Mouse (Mus musculus) Patski (cell line): ENCODE measurements around the gene Upf3b. TPM values are rescaled to one million over a fixed set of nuclear protein-coding genes. Genes with fewer than 3 reads are reported as not detected.

ENCODE experiments used
- ATAC-seq: fragments of 100-300 bp; one replicate; pipeline ENCODE4 v1.8.0; 2021
- CTCF ChIA-PET: fragments of 350-600 bp; sonication (Branson Sonifier 250); formaldehyde crosslinking; loops from one replicate; lab custom pipeline; 2022; ENCODE audit warnings: inconsistent platforms; lab: Charles Lee
- POLR2A ChIA-PET: fragments of 350-600 bp; sonication (Branson Sonifier 250); formaldehyde crosslinking; loops from one replicate; lab custom pipeline; 2022; ENCODE audit warnings: antibody characterized with exemption, inconsistent platforms; lab: Charles Lee
- DNase-seq: peaks from one replicate; pipeline ENCODE4 v3.0.0-alpha.2; 2011; ENCODE audit warnings: low read depth, low spot score
- H3K27me3 ChIP-seq: fragments of 371-371 bp; one replicate; pipeline ENCODE4 v1.5.1; 2021
- CTCF ChIP-seq: fragments of 100-300 bp; IDR thresholded peaks from one replicate; pipeline ENCODE4 v1.5.1; 2021
- in situ Hi-C: fragments of 300-500 bp; cut with MboI; formaldehyde crosslinking; loops from 3 replicates; pipeline ENCODE4 v1.11.1; 2018; ENCODE audit warnings: low pct_unique_long_range_greater_than_20kb, mixed read lengths
- polyA plus RNA-seq: library from polyadenylated mRNA; unstranded; gene quantifications from one replicate; pipeline ENCODE4 v1.2.3, GENCODE M21; 2021

Gene Upf3b
- polyA plus RNA-seq, 1 experiment from 2014 or later: 36.6 TPM

GRCm38 (mm10) chrX:37109526-37110192, 463 bp downstream of the Upf3b start:
- ATAC-seq (peak; percentile 82), DNase-seq (no peak)
- peaks cover 12% of the 10 kb centered on the region for H3K27me3 ChIP-seq
- ChIA-PET POLR2A (interaction anchor here (0.7 to 1.0 kb wide), 2 partner anchors 11 to 245 kb away, joined by 3 read pairs; no protein-coding TSS in a partner anchor), CTCF (interaction anchor here (0.9 kb wide), 1 partner anchor 10 kb away, joined by 4 read pairs; no protein-coding TSS in a partner anchor)
- no peak for TF ChIP-seq CTCF
- in situ Hi-C loops: no loop called here

GRCm38 (mm10) chrX:37103826-37104225, 6.3 kb downstream of the Upf3b start:
- CTCF ChIA-PET: no interaction called here
- POLR2A ChIA-PET: no interaction called here
- H3K27me3 ChIP-seq: peaks cover 18% of the 10 kb centered on the region
- peak; percentile 56 for TF ChIP-seq CTCF
- DNase-seq (no peak), ATAC-seq (no peak)
- in situ Hi-C loops: no loop called here

GRCm38 (mm10) chrX:37098681-37099080, 11.4 kb downstream of the Upf3b start:
- in situ Hi-C loops: no loop called here
- DNase-seq: no peak
- no peak for ATAC-seq
- POLR2A ChIA-PET: interaction anchor here (1.2 kb wide), 1 partner anchor 11 kb away, joined by 3 read pairs; no protein-coding TSS in a partner anchor
- peaks cover 13% of the 10 kb centered on the region for H3K27me3 ChIP-seq
- TF ChIP-seq CTCF: no peak
- CTCF ChIA-PET: interaction anchor here (0.8 to 1.7 kb wide), 3 partner anchors 12 to 50 kb away, joined by 3 to 4 read pairs (median 4); partner anchors contain the start of gene Upf3b

- in situ Hi-C loops: no loop called here
- DNase-seq: no peak
- POLR2A ChIA-PET: no interaction called here
- TF ChIP-seq CTCF: no peak
- CTCF ChIA-PET: no interaction called here
- H3K27me3 ChIP-seq: peaks cover 3% of the 10 kb centered on the region
- no peak for ATAC-seq
Observed at GRCm38 (mm10) chrX:37095106-37095768, 14.9 kb downstream of the Upf3b start.

GRCm38 (mm10) chrX:37091457-37091856, 18.7 kb downstream of the Upf3b start:
- ATAC-seq: peak; percentile 69
- ChIA-PET POLR2A (interaction anchor here (0.6 kb wide), 1 partner anchor 182 kb away, joined by 6 read pairs; no protein-coding TSS in a partner anchor), CTCF (interaction anchor here (1.3 kb wide), 1 partner anchor 10 kb away, joined by 5 read pairs; no protein-coding TSS in a partner anchor)
- in situ Hi-C loops: no loop called here
- H3K27me3 ChIP-seq: peaks cover 3% of the 10 kb centered on the region
- TF ChIP-seq CTCF: no peak
- no peak for DNase-seq

- ChIA-PET POLR2A (no interaction called here), CTCF (no interaction called here)
- no peak for TF ChIP-seq CTCF
- ATAC-seq: no peak
- no peak for DNase-seq
- in situ Hi-C loops: no loop called here
- no peaks in the 10 kb centered on the region for H3K27me3 ChIP-seq
Observed at GRCm38 (mm10) chrX:37088778-37089177, 21.3 kb downstream of the Upf3b start.

GRCm38 (mm10) chrX:37085665-37086064, 24.5 kb downstream of the Upf3b start:
- H3K27me3 ChIP-seq: peaks cover 9% of the 10 kb centered on the region
- no peak for TF ChIP-seq CTCF
- no peak for DNase-seq
- in situ Hi-C loops: no loop called here
- CTCF ChIA-PET: interaction anchor here (1.2 kb wide), 1 partner anchor 8 kb away, joined by 3 read pairs; no protein-coding TSS in a partner anchor
- POLR2A ChIA-PET: interaction anchor here (0.9 kb wide), 1 partner anchor 286 kb away, joined by 4 read pairs; no protein-coding TSS in a partner anchor
- ATAC-seq: no peak

GRCm38 (mm10) chrX:37084927-37085660, 25.0 kb downstream of the Upf3b start, which contains the start of gene Rpl39:
Gene Rpl39 (minus strand): TSS chrX:37085402.
- ATAC-seq: peak; percentile 94
- CTCF ChIA-PET: interaction anchor here (1.2 kb wide), 1 partner anchor 9 kb away, joined by 3 read pairs; no protein-coding TSS in a partner anchor

GRCm38 (mm10) chrX:37084318-37084926, 25.7 kb downstream of the Upf3b start:
- in situ Hi-C loops: no loop called here
- ATAC-seq (no peak), DNase-seq (no peak)
- peaks cover 9% of the 10 kb centered on the region for H3K27me3 ChIP-seq
- ChIA-PET POLR2A (interaction anchor here (0.9 kb wide), 1 partner anchor 285 kb away, joined by 4 read pairs; no protein-coding TSS in a partner anchor), CTCF (no interaction called here)
- no peak for TF ChIP-seq CTCF

More at GRCm38 (mm10) chrX:37084927-37085660, 25.0 kb downstream of the Upf3b start, which contains the start of gene Rpl39:
- no peak for TF ChIP-seq CTCF
- H3K27me3 ChIP-seq: peaks cover 9% of the 10 kb centered on the region
- POLR2A ChIA-PET: interaction anchor here (0.9 kb wide), 1 partner anchor 286 kb away, joined by 4 read pairs; no protein-coding TSS in a partner anchor
- peak; percentile 41 for DNase-seq
- in situ Hi-C loops: no loop called here
